Mouse (Mus musculus): ENCODE measurements at regions not wholly inside any gene's neighbourhood (a gene's known extent, or its start where the extent isn't known, plus 50 kb on each side); places are given as distances from the start of the nearest gene placed in this dataset.

GRCm38 (mm10) chr7:70908921-70909320, 442.4 kb downstream of the Gm10295 start:
- TF ChIP-seq ZC3H11A (IDR thresholded peaks at IDR 0.05; ENCODE audit: borderline replicate concordance, low read depth, low read length) (no peak), CHD2 (IDR thresholded peaks at IDR 0.05; ENCODE audit: low read depth, low read length) (no peak)
